Mouse (Mus musculus): Measurements from ENCODE around the gene Wdr49.

DNA sequence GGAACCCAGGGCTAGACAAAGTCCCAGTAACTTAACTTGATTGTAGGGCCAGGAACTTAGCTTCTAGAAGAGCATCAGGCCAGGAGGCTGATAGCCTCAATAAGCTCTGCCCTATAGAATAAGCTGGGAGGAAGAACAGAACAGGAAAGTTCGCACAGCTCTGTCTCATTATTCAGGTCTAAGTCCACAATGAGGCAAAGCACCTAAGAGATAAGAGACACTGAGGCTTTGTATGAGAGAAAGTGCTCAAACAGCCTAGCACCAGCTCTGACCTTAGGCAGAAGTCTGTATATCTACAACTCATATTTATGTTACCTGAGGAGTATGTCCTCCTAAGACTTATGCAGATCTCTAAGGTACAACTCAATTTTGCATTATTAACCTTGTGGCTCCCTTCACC, 40.6 kb upstream of the Wdr49 start:
- no peak for TF ChIP-seq POLR2A (IDR thresholded peaks at IDR 0.05; ENCODE audit: control insufficient read depth, low read depth, low read length)
- no peak for TF ChIP-seq CTCF (IDR thresholded peaks at IDR 0.05; ENCODE audit: control insufficient read depth, insufficient read depth, insufficient replicate concordance, low read depth, low read length)

Measured in testis, adult 2 months (tissue).